Mouse (Mus musculus) kidney, adult 2 months (tissue): Measurements from ENCODE around the gene Ccn2.

Experiments used
- CTCF ChIP-seq: fragments of 200-500 bp; conservative IDR thresholded peaks from 2 replicates; pipeline ENCODE4 v1.5.1; 2011; ENCODE audit warnings: low read depth, mild to moderate bottlenecking, control low read depth, low read length, moderate library complexity, mixed read lengths; ENCODE audit not compliant: insufficient read depth, insufficient read length
- POLR2A ChIP-seq: fragments of 200-500 bp; IDR thresholded peaks from one replicate; pipeline ENCODE4 v1.6.1; 2011; ENCODE audit warnings: low read depth, low read length, control low read depth

DNA sequence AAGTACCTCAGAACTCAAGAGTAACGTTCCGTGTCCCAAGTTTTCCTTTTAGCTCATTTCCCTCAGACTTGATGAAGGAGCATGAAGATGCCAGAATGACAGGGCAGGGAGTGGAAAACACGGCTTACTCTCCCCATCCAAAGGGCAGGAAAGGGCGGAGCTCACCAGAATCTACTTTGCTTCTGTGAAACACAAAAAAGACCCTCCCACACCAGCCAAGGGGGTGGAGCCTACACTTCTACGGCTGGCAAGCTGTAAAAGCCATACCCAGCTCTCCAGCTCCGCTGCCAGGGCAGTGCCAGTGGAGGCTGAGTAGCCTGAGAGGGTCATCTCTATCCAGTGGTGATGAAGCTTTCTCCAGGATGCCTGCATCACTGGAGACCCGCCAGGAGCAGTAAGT is 44.4 kb downstream of the Ccn2 start:
- TF ChIP-seq CTCF (no peak), POLR2A (no peak)
